Mouse (Mus musculus): ENCODE measurements around the gene Pik3ap1.

Gene Pik3ap1

GRCm38 (mm10) chr19:41282718-41283117, 102.2 kb downstream of the Pik3ap1 start:
- intact Hi-C loops (cut with DNase I): no loop called here

DNA sequence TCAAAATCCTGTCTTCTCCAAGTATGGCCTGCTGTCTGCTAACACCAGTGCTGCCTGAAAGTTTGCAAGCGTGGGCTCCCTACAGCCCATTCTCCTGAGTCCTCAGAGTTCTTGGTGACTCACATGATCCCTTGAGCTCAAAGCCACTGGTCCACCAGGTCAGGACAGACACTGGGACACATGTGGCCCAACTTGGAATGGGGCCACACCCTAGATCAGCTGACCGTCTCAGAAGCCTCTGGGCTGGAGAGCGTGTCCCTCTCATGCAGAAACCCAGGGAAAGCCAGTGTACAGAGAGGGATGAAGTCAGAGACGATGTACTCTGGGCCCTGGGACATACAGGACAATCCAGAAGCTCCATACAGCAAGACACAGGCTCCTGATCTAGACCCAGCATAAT, 102.7 kb downstream of the Pik3ap1 start:
- intact Hi-C loops (cut with DNase I): no loop called here

DNA sequence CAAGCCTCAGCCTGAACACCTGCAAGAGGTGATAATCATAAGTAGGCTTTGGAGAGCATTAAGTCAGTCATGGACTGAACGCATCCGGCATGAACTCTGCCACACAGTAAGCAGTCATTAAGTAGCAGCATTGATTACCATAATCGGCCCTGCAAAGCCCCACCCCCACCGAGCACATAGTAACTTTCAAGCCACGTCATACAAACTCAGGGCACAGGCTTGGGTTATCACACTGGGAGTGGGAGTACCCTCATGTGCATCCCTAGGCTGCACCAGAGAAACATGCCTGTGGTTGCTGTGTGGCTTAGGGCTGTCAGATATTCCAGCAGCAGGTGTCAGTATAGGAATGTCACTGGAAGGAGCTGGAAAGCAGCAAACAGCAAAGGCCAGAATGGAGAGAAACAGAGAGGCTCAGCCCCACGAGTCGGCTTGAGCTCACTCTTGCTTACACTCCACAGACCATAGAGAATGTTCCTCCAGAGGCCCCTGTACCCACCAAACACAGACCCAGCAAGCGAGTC, 105.1 kb downstream of the Pik3ap1 start:
- intact Hi-C loops (cut with DNase I): no loop called here

DNA sequence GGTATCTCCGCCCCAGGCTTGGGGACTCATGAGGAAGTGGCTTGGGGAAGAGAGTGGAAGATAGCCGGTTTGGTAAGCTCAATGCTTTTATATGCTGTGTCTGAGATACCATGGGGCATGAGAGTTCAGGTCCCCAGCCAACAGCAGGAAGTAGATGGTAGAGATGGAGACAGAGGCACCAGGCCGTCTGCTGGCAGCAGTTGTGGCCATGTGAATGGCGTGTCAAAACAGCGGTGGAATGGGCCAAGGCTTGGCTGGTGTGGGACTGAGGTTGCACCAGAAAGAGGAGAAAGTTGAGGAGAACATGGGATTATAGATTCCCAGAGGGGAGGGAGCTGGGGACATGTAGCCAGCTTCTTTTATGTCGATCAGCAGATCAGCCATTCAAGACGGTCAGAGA, 106.3 kb downstream of the Pik3ap1 start:
- intact Hi-C loops (cut with DNase I): no loop called here

DNA sequence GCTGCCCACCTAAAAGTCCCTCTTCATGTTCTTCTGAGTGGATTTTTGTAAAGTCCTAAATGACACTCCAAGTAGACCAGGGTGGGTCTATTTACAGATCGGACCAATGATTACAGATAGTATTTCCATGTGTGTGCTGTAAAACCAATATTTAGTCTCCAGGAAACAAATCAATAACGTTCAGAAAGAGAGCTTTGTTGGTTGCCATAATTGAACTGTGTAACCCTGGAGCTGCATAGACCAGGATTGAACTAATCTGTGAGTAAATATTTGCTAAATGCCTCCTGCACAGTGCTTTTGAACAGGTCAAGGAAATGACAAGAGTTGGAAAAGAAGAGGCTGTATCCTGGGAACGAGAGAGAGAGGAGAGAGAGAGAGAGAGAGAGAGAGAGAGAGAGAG, 109.3 kb downstream of the Pik3ap1 start:
- intact Hi-C loops (cut with DNase I): no loop called here

GRCm38 (mm10) chr19:41270906-41271305, 114.0 kb downstream of the Pik3ap1 start:
- intact Hi-C loops (cut with DNase I): no loop called here

DNA sequence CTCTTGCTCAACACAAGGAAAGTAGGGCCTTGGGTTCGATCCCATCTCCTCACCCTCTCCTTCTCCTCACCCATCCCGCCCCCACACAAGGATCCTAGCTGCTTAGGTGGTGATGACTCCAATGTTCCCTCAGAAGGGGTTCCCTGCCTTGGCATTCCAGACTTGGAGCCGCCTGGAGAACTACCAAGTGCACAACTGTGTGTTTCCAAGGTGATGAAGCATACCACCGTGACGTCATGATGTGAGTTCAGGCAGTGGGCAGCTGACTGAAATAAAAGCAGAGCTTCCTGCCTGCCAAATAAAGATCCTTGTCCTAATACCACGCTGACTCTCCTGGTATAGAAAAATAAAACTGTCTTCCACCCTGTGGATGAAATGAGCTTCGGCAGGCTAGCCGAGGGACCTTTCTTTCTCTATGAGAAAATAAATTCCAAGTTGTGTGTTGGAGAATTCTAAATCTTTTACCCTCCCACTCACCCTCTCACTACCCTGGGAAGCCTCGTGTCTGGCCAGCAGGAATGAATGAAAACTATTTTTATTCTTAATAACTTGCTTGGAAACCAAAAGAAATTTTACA, 114.7 kb downstream of the Pik3ap1 start:
- intact Hi-C loops (cut with DNase I): no loop called here

DNA sequence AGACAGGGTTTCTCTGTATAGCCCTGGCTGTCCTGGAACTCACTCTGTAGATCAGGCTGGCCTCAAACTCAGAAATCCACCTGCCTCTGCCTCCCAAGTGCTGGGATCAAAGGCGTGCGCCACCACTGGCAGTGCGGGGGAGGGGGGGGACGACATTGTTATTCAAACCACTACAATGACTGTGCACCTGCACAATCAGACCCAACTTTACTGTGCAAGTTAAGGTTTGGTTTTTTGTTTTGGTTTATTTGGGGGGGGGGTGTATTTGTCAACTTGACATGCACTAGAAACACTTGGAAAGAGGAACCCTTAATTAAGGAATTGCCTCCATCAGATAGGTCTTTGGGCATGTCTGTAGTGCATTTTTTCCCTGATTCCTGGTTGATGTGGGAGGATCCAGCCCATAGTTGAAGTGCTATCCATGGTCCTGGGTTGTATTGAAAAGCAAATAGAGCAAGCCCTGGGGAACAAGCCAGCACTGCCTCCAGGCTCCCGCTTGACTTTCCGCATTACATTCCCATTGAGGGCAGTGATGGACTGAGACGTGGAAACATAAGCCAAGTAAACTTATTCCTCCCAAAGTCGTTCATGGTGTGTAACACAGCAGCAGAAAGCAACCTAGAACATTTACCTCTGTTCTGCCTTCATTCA, 118.5 kb downstream of the Pik3ap1 start:
- intact Hi-C loops (cut with DNase I): no loop called here

GRCm38 (mm10) chr19:41264331-41264799, 120.5 kb downstream of the Pik3ap1 start:
- intact Hi-C loops (cut with DNase I): no loop called here

DNA sequence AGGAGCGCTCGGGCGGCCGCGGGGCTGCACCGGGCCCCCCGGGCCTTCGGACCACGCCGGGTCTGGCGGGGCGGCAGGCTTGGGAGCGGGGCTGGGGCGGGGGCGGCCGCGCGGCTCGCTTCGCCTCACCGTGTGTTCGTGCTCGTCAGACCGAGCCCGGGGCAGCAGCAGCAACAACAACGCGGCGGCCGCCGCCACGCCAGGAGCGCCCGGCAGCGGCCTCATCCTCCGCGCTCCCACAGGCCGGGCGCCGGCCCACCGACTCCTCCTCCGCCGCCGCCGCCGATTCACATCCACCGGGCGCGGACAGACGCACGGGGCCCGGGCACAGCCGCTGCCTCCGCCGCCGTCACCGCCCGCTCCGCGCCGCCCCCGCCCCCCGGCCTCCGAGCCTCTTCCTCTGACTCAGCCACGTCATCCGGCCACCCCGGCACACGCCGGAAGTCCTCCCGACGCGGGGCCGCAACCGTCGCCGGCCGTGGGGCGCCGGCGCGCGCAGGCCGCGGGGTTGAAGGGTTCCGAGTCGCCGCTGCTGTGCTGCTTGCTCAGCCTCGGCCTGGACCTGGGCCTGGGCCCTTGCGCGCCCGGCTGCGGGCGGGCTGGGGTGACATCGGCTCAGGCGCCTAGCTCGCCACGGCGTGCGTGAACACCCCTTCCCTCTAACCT, 121.1 kb downstream of the Pik3ap1 start, which contains the start of gene Tm9sf3:
Gene Tm9sf3 (minus strand): TSS at position 368 of the 666 bp plus-strand sequence.
- intact Hi-C loops (cut with DNase I): no loop called here

GRCm38 (mm10) chr19:41262712-41263629, 121.9 kb downstream of the Pik3ap1 start:
- intact Hi-C loops (cut with DNase I): no loop called here

DNA sequence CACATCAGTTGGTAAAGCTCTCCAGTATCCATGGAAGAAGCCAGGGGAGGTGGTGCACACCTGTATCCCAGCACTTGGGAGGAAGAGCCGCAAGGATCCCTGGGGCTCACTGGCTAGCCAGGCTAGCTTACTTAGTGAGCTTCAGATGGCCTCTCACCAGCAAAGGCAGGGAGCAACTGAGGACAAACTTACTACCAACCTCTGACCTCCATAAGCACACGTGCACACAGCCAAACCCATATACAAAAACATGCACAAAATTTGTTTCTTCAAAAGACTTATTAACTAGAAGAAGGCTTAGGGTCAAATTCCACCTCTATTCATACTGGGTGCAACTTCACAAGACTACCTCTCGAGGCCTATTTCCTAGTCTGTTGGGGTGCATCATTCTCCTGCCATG, 124.2 kb downstream of the Pik3ap1 start:
- intact Hi-C loops (cut with DNase I): no loop called here

- intact Hi-C loops (cut with DNase I): no loop called here
Observed at GRCm38 (mm10) chr19:41259256-41259655, 125.6 kb downstream of the Pik3ap1 start.

GRCm38 (mm10) chr19:41258707-41259106, 126.2 kb downstream of the Pik3ap1 start:
- intact Hi-C loops (cut with DNase I): no loop called here

DNA sequence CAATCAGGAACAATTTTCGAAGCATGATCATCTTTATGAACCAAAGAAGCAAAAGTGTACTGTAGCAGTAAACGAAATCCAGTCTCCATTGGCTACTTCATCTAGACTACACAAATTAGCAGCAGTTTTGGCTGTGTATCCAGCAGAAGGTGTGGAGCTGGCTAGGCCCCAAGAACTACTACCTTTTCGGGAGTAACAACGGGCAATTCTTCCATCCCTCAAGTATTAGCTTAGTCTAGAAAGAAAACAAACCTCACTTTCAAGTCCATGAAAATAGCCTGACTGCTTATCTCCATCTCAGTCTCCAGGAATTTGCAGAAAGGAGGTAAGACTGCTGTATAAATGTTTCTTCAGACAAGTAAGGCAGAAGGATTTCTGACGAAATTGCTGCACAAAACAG, 130.3 kb downstream of the Pik3ap1 start:
- intact Hi-C loops (cut with DNase I): no loop called here

DNA sequence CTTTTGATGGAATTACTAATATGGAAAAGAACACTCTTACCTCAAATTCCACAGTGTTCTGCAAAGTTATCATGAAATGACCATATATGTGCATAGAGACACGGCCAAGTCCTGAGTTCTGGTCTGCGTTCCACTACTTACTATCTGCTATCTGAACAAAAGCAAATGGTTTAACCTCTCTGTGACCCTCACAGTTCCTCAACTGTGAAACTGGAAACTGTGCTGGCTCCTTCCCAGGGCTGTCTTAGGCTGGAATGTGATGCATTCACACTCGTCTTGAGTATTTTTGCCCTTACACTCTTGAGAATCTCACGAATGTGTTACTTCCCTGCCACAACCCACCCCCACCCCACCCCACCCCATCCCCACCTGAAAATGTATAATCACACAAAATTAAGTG, 135.9 kb downstream of the Pik3ap1 start:
- intact Hi-C loops (cut with DNase I): no loop called here

GRCm38 (mm10) chr19:41248271-41248670, 136.6 kb downstream of the Pik3ap1 start:
- intact Hi-C loops (cut with DNase I): no loop called here

GRCm38 (mm10) chr19:41246271-41246670, 138.6 kb downstream of the Pik3ap1 start:
- intact Hi-C loops (cut with DNase I): no loop called here

DNA sequence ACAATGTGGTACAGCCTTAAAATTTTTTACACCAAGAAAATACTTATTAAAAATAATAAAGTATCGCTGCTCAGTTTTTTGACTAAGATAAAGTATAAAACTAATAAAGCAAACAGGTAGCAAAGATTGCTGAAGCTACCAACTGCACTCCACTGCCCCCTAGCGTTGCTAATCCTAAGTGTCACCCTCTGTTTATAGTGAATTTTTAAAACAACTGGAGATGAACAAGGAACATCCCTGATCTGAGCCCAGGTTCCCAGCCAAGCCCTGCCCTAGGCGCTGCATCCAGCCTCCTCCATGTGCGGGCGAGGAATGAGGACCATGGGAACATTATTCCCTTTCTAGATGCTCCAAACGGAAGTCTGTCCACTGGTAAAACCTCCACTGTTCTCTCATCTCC, 140.3 kb downstream of the Pik3ap1 start:
- intact Hi-C loops (cut with DNase I): loop anchor here (5.0 kb wide), 1 partner anchor 137 kb away; no protein-coding TSS in a partner anchor

DNA sequence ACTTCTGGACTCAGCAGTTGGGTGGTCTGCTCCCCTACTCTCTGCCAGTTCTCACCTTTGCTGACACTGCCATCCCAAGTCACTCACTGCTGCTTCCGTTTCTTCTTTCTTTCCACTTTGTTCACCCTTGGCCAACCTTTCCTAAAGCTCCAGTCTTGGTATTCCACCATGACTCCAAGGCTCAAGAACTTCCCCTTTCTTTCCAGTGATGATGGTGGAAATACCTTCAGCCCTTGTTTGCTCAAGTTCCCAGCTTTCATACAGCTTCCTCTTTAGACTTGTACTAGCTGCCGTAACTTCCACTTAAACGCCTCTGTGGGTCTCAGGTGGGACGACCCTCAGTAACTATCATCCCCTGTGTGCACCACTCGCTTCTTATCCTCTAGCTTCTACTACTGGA, 142.9 kb downstream of the Pik3ap1 start:
- intact Hi-C loops (cut with DNase I): loop anchor here (5.0 kb wide), 1 partner anchor 135 kb away; no protein-coding TSS in a partner anchor

GRCm38 (mm10) chr19:41233698-41234097, 151.2 kb downstream of the Pik3ap1 start:
- intact Hi-C loops (cut with DNase I): no loop called here
